Mouse (Mus musculus) heart, embryonic 13.5 days (tissue): ENCODE measurements around the gene Sun2. TPM values are rescaled to one million over a fixed set of nuclear protein-coding genes. Genes with fewer than 3 reads are reported as not detected.

Source experiments
- ATAC-seq: fragments of 200-750 bp; cut with Nextera tagmentation; 2 replicates; pipeline ENCODE4 v1.8.0; 2017; ENCODE audit warnings: moderate TSS enrichment; ENCODE audit not compliant: insufficient number of reproducible peaks, low FRiP score, low TSS enrichment; ENCODE audit errors: extremely low read depth
- H3K27ac ChIP-seq: fragments of 300-500 bp; sonication (generic); replicated peaks from 2 replicates; pipeline ENCODE4 v1.5.1; 2015; ENCODE audit warnings: moderate library complexity, mild to moderate bottlenecking, inconsistent platforms
- H3K27me3 ChIP-seq: fragments of 300-500 bp; sonication (generic); replicated peaks from 2 replicates; pipeline ENCODE4 v1.6.1; 2015; ENCODE audit warnings: mild to moderate bottlenecking, inconsistent platforms
- H3K36me3 ChIP-seq: fragments of 300-500 bp; sonication (generic); 2 replicates; pipeline ENCODE4 v1.6.1; 2015; ENCODE audit warnings: mild to moderate bottlenecking, inconsistent platforms
- H3K4me1 ChIP-seq: fragments of 300-500 bp; sonication (generic); 2 replicates; pipeline ENCODE4 v1.6.1; 2015; ENCODE audit warnings: inconsistent platforms
- H3K4me2 ChIP-seq: fragments of 300-500 bp; sonication (generic); 2 replicates; pipeline ENCODE4 v1.6.1; 2015; ENCODE audit warnings: inconsistent platforms, mild to moderate bottlenecking, moderate library complexity
- H3K4me3 ChIP-seq: fragments of 300-500 bp; sonication (generic); 2 replicates; pipeline ENCODE4 v1.5.1; 2015; ENCODE audit warnings: moderate library complexity, mild to moderate bottlenecking, inconsistent platforms
- H3K9ac ChIP-seq: fragments of 300-500 bp; sonication (generic); 2 replicates; pipeline ENCODE4 v1.6.1; 2015; ENCODE audit warnings: inconsistent platforms, mild to moderate bottlenecking, moderate library complexity
- H3K9me3 ChIP-seq: fragments of 300-500 bp; sonication (generic); 2 replicates; pipeline ENCODE4 v1.6.1; 2016; ENCODE audit warnings: inconsistent platforms
- WGBS: fragments of 180-500 bp; shearing (Covaris S2); methylation state at CpG from one replicate; pipeline ENCODE4 v1.1.7; 2015; ENCODE audit warnings: mixed read lengths; 5-methylcytosine and 5-hydroxymethylcytosine counted together
- polyA plus RNA-seq: library from polyadenylated mRNA; unstranded; fragments of >200 nt; fragmentation: Nextera tagmentation; extraction: Ambion mirVana; gene quantifications from 2 replicates; pipeline ENCODE4 v1.2.1, GENCODE M21; 2015

The Sun2 gene
- polyA plus RNA-seq, 1 experiment from 2014 or later, result 5.3 TPM

DNA sequence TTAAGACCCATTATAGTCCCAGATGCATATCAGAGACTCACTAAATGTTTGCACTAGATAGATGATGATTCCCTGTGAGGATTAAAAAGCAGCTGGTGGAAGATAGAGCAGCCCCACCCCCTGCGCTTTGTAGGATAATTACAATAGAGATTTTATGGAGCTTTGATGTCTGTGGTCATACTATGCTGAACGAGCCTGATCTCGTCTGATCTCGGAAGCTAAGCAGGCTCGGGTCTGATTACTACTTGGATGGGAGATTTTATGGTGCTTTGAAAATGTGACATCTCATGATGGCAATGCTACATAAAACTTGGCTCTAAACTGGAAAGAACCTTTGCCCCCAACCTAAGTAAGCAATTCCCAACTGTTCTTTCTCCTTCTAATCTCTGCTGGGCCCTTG lies 50.0 kb downstream of the Sun2 start:
- H3K4me3 ChIP-seq, result peak overlapping the region; percentile 93
- no peaks in the 10 kb centered on the region for H3K27me3 ChIP-seq
- no peak overlapping the region for H3K27ac ChIP-seq
- WGBS, result 87% methylated on average over 5 of the region's 5 CpGs
- H3K36me3 ChIP-seq, result peaks cover 28% of the 10 kb centered on the region
- no peak for ATAC-seq
- H3K9me3 ChIP-seq, result no peaks in the 10 kb centered on the region
- H3K4me1 ChIP-seq, result peaks cover 65% of the 10 kb centered on the region
- peak overlapping the region; percentile 85 for H3K4me2 ChIP-seq
- H3K9ac ChIP-seq, result peak overlapping the region; percentile 47

DNA sequence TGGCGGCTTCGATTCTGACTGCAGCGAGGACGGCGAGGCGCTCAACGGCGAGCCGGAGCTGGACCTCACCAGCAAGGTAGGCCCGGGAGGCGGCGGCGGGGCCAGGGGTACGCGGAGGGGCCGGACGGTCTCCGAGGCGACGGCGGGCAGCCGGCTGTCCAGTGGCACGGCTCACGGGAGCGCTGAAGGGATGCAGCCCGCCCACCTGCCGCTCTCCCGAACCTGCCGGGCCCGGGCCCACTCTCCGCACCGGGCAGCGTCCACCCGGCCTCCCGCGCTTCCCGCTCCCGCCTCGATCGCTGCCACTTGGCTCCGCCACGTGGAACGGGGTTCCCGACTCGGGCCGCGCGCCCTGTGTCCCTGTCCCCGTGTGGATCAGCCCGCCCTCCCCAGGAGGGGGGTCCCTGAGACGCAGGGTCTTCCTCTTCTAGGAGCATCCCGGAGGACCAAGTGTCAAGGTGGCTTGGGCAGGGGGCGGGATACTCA lies 51.3 kb downstream of the Sun2 start:
- peak overlapping the region; percentile 86 for H3K27ac ChIP-seq
- H3K4me2 ChIP-seq, result peak overlapping the region; percentile 85
- WGBS, result under 1% methylated on average over 50 of the region's 53 CpGs
- peaks cover 65% of the 10 kb centered on the region for H3K4me1 ChIP-seq
- peaks cover 16% of the 10 kb centered on the region for H3K36me3 ChIP-seq
- 0 out of 2 replicates have a peak, but pooled peaks have one; percentile 1 for ATAC-seq
- H3K9me3 ChIP-seq, result no peaks in the 10 kb centered on the region
- peak overlapping the region; percentile 93 for H3K4me3 ChIP-seq
- H3K27me3 ChIP-seq, result no peaks in the 10 kb centered on the region
- H3K9ac ChIP-seq, result peak overlapping the region; percentile 96

DNA sequence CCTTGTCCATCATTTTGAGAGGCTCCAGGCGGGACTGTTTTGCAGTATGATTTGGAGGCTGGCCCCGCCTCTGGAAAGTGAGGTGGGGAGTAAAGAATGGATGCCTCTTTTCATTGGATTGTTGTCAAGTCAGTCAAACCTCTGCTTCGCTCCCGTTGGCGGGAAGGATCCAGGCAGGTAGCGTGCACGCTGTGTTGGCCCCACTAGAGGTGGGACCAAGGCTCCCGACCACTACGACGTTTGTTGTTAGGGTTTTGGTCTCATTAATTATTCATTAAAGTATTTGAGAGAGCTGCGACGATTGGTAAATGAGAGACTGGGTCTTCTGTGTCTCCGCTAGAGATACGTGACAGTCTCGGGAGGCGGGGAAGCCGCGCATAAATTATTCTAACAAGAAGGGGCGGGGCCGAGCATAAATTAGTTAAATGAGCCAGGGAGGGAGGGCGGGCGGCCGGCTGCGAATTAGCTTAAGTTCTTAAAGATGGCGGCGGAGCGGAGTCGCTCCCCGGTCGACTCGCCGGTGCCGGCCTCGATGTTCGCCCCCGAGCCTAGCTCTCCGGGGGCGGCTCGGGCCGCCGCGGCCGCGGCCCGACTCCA lies 51.8 kb downstream of the Sun2 start, which contains the start of gene Gtpbp1:
Gene Gtpbp1 (plus strand): TSS at position 420 of the 597 bp plus-strand sequence.
- WGBS, result under 1% methylated on average over 45 of the region's 45 CpGs
- peak; percentile 87 for ATAC-seq
- H3K9ac ChIP-seq, result peak within 1 kb of the TSS; percentile 96
- peak within 1 kb of the TSS; percentile 86 for H3K27ac ChIP-seq
- peak within 1 kb of the TSS; percentile 85 for H3K4me2 ChIP-seq
- H3K27me3 ChIP-seq, result no peaks in the 10 kb centered on the region
- H3K4me3 ChIP-seq, result peak within 1 kb of the TSS; percentile 93
- H3K36me3 ChIP-seq, result peaks cover 13% of the 10 kb centered on the region
- no peaks in the 10 kb centered on the region for H3K9me3 ChIP-seq
- H3K4me1 ChIP-seq, result peaks cover 67% of the 10 kb centered on the region

DNA sequence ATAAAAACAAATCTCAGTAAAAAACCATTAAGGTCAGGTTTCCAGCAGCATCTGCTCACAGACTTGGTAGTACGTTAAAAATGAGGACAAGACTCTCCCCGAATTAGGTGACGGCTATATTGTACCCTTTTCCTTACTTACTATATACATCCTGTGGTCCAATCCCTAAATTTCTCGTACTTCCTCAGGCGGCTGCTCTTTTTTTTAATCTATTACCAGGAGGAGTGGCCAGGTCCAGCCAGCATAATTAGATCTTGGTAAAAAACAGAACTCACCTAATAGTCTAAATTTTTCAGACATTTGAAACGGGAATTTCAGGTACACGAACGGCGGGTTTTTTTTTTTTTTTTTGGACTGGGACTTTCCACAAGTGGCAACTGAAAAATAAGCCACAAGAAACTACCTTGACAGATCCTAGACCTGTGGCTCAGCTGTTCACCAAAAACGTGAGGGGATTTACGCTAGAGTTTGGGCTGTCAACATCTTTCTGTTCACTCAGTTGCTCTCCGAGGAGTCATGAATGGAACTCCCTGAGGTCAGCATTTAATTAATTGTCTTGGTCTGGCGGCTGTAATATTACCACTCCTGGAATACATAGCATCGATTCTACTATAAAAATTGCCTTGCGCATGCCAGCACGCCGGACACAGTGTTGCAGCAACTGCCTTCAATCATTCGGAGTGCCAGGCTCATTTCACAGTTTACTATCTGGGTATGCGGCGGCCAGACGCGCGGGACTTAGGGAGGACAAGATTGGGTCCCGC lies 52.5 kb downstream of the Sun2 start:
- Histone ChIP-seq H3K4me2 (peak overlapping the region; percentile 85), H3K9ac (peak overlapping the region; percentile 66), H3K4me1 (peaks cover 67% of the 10 kb centered on the region), H3K4me3 (peak overlapping the region; percentile 93), H3K27me3 (no peaks in the 10 kb centered on the region), H3K36me3 (peaks cover 6% of the 10 kb centered on the region), H3K27ac (peak overlapping the region; percentile 77), H3K9me3 (no peaks in the 10 kb centered on the region)
- no peak for ATAC-seq
- 15% methylated on average over 24 of the region's 24 CpGs for WGBS

DNA sequence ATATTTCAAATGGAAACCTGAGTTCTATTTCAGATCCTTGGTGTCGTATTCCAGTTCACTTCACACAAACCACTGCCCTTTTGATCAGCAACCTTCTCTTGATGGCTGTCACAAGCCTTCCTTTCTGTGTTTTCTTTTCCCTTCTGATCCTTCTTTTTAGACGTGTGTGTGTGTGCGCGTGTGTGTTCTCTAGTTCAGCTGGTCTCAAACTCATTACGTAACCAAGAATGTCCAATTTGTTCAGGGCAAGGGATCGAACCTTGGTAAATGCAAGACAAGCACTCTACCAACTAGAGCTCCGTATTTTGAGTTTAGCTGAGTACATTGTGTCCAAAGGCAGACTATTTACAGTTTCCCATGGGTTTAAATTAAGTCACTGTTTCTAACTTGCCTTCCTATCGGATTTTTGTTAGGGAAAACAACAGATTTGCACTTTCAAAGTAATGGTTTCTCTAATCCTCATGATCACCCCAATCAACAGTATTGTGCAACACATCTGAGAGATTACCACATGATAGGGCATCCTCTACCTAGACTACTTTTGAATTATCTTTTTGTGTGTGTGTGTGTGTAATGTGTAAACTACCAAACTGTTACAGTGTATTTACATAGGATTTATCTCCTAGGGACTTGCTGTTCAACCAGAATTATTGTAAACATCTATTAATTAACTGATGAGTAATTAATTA lies 53.9 kb downstream of the Sun2 start:
- WGBS, result 6% methylated on average over 8 of the region's 8 CpGs
- peak overlapping the region; percentile 95 for H3K4me2 ChIP-seq
- no peaks in the 10 kb centered on the region for H3K36me3 ChIP-seq
- no peaks in the 10 kb centered on the region for H3K9me3 ChIP-seq
- peak overlapping the region; percentile 98 for H3K9ac ChIP-seq
- ATAC-seq, result no peak
- H3K27me3 ChIP-seq, result no peaks in the 10 kb centered on the region
- peak overlapping the region; percentile 83 for H3K4me3 ChIP-seq
- H3K4me1 ChIP-seq, result peaks cover 67% of the 10 kb centered on the region
- H3K27ac ChIP-seq, result peak overlapping the region; percentile 95

DNA sequence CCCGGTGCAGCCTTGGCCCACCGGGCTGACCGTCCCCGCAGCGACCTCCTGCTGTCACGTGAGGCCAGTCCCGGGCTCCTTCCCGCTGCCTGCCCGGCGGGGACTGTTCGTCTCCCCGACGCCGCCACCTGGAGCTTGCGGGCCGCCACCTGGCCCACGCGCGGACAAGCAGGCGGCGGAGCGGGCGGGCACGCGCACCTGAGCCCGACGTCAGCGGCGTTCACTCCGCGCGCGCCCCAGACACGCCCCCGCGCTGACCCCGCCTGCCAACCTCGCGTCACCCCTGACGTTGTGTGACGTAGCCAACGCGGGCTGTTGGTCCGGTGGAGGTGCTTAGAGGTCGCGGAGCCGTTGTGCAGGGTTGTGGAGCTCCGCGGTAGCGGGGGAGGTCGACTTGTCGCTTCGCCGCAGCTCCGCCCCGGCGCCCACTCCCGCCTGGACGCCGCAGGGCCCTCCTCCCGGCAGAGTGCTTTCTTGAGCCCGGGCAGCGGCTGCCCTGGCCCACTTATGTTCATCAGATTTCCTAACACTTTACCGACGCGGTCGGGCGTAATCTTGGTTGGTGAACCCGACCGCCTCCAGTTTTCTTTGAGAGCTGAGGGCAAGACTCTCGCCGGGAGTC lies 54.6 kb downstream of the Sun2 start, which contains the start of gene Josd1:
Gene Josd1 (minus strand): TSS at position 274 of the 622 bp plus-strand sequence.
- peak within 1 kb of the TSS; percentile 95 for H3K27ac ChIP-seq
- no peaks in the 10 kb centered on the region for H3K27me3 ChIP-seq
- H3K4me3 ChIP-seq, result peak within 1 kb of the TSS; percentile 83
- H3K9me3 ChIP-seq, result no peaks in the 10 kb centered on the region
- H3K9ac ChIP-seq, result peak within 1 kb of the TSS; percentile 98
- H3K4me1 ChIP-seq, result peaks cover 67% of the 10 kb centered on the region
- H3K4me2 ChIP-seq, result peak within 1 kb of the TSS; percentile 95
- WGBS, result under 1% methylated on average over 72 of the region's 72 CpGs
- ATAC-seq, result peak; percentile 76
- H3K36me3 ChIP-seq, result no peaks in the 10 kb centered on the region

DNA sequence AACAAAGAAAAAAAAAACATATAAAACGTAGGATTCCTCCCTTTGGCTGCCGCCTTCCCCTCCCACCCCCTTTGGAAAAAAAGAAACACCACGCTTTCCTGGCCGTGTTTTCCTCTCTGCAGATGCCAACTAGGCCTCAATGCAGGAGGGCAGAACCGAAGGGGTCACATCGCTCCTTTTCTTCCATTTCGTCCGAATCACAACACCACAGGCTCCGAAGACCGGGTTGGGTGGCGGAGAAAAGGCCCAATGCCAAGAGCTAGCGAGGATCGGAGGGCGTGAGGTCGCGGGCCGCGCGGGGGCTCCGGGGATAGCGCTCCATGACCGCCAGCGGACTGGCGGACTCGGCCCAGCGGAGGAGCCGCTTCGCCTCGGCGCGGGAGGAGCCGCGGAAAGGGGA lies 55.2 kb downstream of the Sun2 start:
- peak overlapping the region; percentile 95 for H3K27ac ChIP-seq
- ATAC-seq, result no peak
- H3K4me1 ChIP-seq, result peaks cover 67% of the 10 kb centered on the region
- peak overlapping the region; percentile 98 for H3K9ac ChIP-seq
- no peaks in the 10 kb centered on the region for H3K27me3 ChIP-seq
- no peaks in the 10 kb centered on the region for H3K9me3 ChIP-seq
- under 1% methylated on average over 33 of the region's 33 CpGs for WGBS
- H3K4me2 ChIP-seq, result peak overlapping the region; percentile 95
- no peaks in the 10 kb centered on the region for H3K36me3 ChIP-seq
- peak overlapping the region; percentile 83 for H3K4me3 ChIP-seq

DNA sequence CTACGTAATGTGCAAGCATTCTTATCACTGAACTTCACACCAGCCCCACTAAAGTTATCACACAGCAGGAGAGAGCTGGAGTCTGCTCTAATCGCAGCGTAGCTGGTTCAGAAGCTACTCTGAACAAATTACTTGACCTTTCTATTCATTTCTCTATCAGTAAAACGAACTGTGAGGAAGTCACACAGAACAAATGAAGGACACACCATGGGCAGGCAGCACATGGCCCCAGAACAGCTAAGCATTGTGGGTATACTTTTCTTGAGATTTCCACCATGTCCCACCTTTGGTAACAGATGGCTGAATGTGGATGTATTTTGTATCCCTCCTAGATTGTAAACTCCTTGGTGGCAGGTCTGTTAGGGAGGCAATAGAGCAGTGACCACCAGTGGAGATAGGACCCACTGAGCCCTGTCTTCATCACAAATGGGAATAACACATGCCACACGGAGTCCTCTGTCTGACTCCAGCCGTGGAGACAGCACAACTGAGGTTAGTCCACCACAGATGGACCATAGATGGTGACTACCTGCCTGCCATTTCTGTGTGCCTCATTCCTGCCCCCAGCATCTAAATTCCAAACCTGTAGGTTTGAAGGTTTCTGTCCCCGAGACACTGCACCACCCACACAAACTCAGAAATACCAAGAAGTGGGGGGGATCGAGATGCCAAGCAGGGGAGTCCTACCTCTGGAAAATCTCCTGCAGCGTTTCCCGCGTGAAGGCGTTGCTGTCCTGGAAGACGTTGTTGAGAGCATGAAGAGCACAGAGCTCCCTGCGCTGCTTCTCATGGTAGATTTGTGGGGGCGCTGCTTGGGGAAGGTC lies 56.1 kb downstream of the Sun2 start:
- 4% methylated on average over 15 of the region's 15 CpGs for WGBS
- Histone ChIP-seq H3K4me2 (peak overlapping the region; percentile 95), H3K4me1 (peaks cover 68% of the 10 kb centered on the region), H3K9me3 (no peaks in the 10 kb centered on the region), H3K4me3 (peak overlapping the region; percentile 83), H3K27ac (peak overlapping the region; percentile 95), H3K36me3 (no peaks in the 10 kb centered on the region), H3K9ac (peak overlapping the region; percentile 98), H3K27me3 (no peaks in the 10 kb centered on the region)
- no peak for ATAC-seq

DNA sequence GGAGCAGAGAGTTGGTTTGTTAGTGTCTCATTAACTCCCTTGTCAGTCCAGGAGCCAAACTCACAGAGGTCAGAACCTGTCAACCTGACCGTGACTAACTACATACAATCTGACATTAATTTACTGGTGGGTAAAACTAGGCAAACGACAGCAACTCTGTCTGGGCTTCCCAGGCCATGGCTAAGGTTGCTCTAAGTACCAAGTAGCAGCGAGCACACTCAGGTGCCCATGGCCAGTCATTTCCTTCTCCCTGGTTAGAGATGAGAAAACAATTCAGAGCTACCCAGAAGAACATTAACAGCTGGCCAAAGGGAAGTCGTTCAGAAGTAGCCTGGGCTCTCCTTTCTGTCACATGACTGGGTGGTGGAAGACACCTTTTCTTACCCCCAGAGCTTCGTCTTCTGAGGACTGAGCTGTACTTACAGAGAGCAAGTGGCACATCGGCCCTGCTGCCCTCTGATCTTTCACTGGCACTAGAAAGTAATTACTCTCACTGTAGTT lies 57.1 kb downstream of the Sun2 start:
- Histone ChIP-seq H3K4me1 (peaks cover 77% of the 10 kb centered on the region), H3K4me3 (peak overlapping the region; percentile 83), H3K4me2 (peak overlapping the region; percentile 95), H3K27me3 (no peaks in the 10 kb centered on the region), H3K9me3 (no peaks in the 10 kb centered on the region), H3K9ac (peak overlapping the region; percentile 98), H3K27ac (peak overlapping the region; percentile 95), H3K36me3 (0 out of 2 replicates have a peak, but pooled peaks cover 2% of the 10 kb centered on the region)
- 30% methylated on average over 6 of the region's 6 CpGs for WGBS
- ATAC-seq, result no peak

DNA sequence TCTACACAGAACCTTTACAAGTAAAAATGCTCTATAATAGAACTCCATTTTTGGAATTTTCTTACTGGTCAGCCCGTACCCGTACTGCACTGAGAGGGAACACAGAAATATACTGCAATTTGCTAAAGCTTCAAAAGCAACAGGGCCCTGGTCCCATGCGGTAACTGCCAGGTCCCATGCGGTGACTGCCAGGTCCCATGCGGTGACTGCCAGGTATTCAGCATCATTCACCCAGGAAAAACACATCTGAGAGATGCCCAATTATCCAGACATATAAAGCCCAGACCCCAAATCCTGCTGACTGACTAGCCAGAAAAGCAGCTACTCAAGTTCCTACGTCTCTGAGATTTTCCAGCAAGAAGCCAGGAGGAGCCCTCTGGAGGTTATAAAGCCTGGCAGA lies 57.7 kb downstream of the Sun2 start:
- H3K27ac ChIP-seq, result peak overlapping the region; percentile 79
- 0 out of 2 replicates have a peak, but pooled peaks cover 4% of the 10 kb centered on the region for H3K36me3 ChIP-seq
- peaks cover 72% of the 10 kb centered on the region for H3K4me1 ChIP-seq
- H3K4me2 ChIP-seq, result peak overlapping the region; percentile 95
- no peaks in the 10 kb centered on the region for H3K27me3 ChIP-seq
- H3K9ac ChIP-seq, result peak overlapping the region; percentile 98
- H3K4me3 ChIP-seq, result peak overlapping the region; percentile 83
- no peak for ATAC-seq
- H3K9me3 ChIP-seq, result no peaks in the 10 kb centered on the region
- 72% methylated on average over 6 of the region's 6 CpGs for WGBS
